Mouse (Mus musculus) liver, embryonic 14.5 days (tissue): ENCODE measurements at regions not wholly inside any gene's neighbourhood (a gene's known extent, or its start where the extent isn't known, plus 50 kb on each side); places are given as distances from the start of the nearest gene placed in this dataset.
"Not testable (repeated sequence)": the region's sequence is repeated elsewhere in the genome, so short reads cannot be mapped to it uniquely, and the experiment has no call there.

Experiments
- ATAC-seq: fragments of 200-750 bp; cut with Nextera tagmentation; 2 replicates; pipeline ENCODE4 v1.8.0; 2017; ENCODE audit warnings: moderate number of reproducible peaks, mild to moderate bottlenecking, moderate library complexity; ENCODE audit not compliant: insufficient read depth
- DNase-seq, 3 experiments: peaks; one replicate each; pipeline ENCODE4 v3.0.0-alpha.2; 2012 to 2013; ENCODE audit warnings: low read depth in 3 of 3, low spot score in 3 of 3
- H3K27ac ChIP-seq: fragments of 300-500 bp; sonication (generic); 2 replicates; pipeline ENCODE4 v1.5.1; 2014; ENCODE audit warnings: moderate library complexity, mild to moderate bottlenecking, control low read depth, inconsistent platforms
- H3K27me3 ChIP-seq: fragments of 300-500 bp; sonication (generic); 2 replicates; pipeline ENCODE4 v1.6.1; 2014; ENCODE audit warnings: mild to moderate bottlenecking, low read length, moderate library complexity; ENCODE audit not compliant: control insufficient read depth, insufficient read depth
- H3K36me3 ChIP-seq: fragments of 300-500 bp; sonication (generic); replicated peaks from 2 replicates; pipeline ENCODE4 v1.6.1; 2014; ENCODE audit warnings: low read depth; ENCODE audit not compliant: control insufficient read depth, insufficient read depth
- H3K4me1 ChIP-seq, 2 experiments: fragments of 200-500 bp in 1 of 2; fragments of 300-500 bp in 1 of 2; sonication (generic) in 1 of 2; replicated peaks; 2 replicates each; pipeline ENCODE4 v1.6.1; 2012 to 2014; ENCODE audit warnings: antibody characterized with exemption in 1 of 2, inconsistent platforms in 1 of 2, low read length in 1 of 2; ENCODE audit not compliant: control insufficient read depth in 2 of 2, insufficient read depth in 2 of 2
- H3K4me2 ChIP-seq: fragments of 300-500 bp; sonication (generic); 2 replicates; pipeline ENCODE4 v1.6.1; 2014; ENCODE audit warnings: low read depth, mild to moderate bottlenecking, control low read depth, moderate library complexity
- H3K4me3 ChIP-seq, 2 experiments: fragments of 200-500 bp in 1 of 2; fragments of 300-500 bp in 1 of 2; sonication (generic) in 1 of 2; 2 replicates each; pipeline ENCODE4 v1.5.1; 2012 to 2014; ENCODE audit warnings: low read depth in 2 of 2, low read length in 2 of 2, mild to moderate bottlenecking in 2 of 2, control low read depth in 1 of 2, inconsistent platforms in 1 of 2, moderate library complexity in 1 of 2; ENCODE audit not compliant: insufficient read depth in 1 of 2
- H3K9ac ChIP-seq: fragments of 300-500 bp; sonication (generic); replicated peaks from 2 replicates; pipeline ENCODE4 v1.6.1; 2014; ENCODE audit warnings: mild to moderate bottlenecking, control low read depth, moderate library complexity
- H3K9me3 ChIP-seq: fragments of 300-500 bp; sonication (generic); 2 replicates; pipeline ENCODE4 v1.6.1; 2016; ENCODE audit warnings: low read length, mixed read lengths; ENCODE audit not compliant: control insufficient read depth
- CTCF ChIP-seq: IDR thresholded peaks from 2 replicates; pipeline ENCODE4 v1.5.1; 2016; ENCODE audit warnings: antibody characterized with exemption, low read depth, control low read depth
- WGBS: fragments of 180-500 bp; shearing (Covaris S2); extraction: QIAGEN DNeasy Blood & Tissue Kit; methylation state at CpG from one replicate; pipeline ENCODE4 v1.1.7; 2014; ENCODE audit not compliant: insufficient replicate concordance; 5-methylcytosine and 5-hydroxymethylcytosine counted together

- H3K27me3 ChIP-seq, H3K27ac ChIP-seq, H3K9ac ChIP-seq, H3K9me3 ChIP-seq, H3K36me3 ChIP-seq, H3K4me1 ChIP-seq: not testable (repeated sequence)
- Histone ChIP-seq H3K4me3 (peak overlapping the region in 1 of 2 experiments; percentile 23; a peak in 1 of 4 replicates), H3K4me2 (peak overlapping the region; percentile 46; the same call in 1 of the 2 replicates)
- 1% methylated on average over 14 of the region's 14 CpGs for WGBS
- DNase-seq = peak; percentile 9 to 38 (median 22)
- ATAC-seq = peak; percentile 41; the same call in 1 of the 2 replicates
- peak; percentile 88 for TF ChIP-seq CTCF
Observed at GRCm38 (mm10) chr10:86636953-86637376, 68.3 kb downstream of the Hsp90b1 start.

GRCm38 (mm10) chr10:86636515-86636914, 68.8 kb downstream of the Hsp90b1 start:
- not testable (repeated sequence) for DNase-seq, H3K27ac ChIP-seq, H3K27me3 ChIP-seq, H3K4me2 ChIP-seq, H3K9ac ChIP-seq, H3K9me3 ChIP-seq, ATAC-seq, H3K4me3 ChIP-seq, H3K36me3 ChIP-seq, H3K4me1 ChIP-seq
- WGBS = 20% methylated on average over 6 of the region's 6 CpGs

- ATAC-seq, H3K9ac ChIP-seq, H3K27me3 ChIP-seq, H3K27ac ChIP-seq, H3K4me2 ChIP-seq, DNase-seq, H3K36me3 ChIP-seq, H3K4me1 ChIP-seq, H3K4me3 ChIP-seq, H3K9me3 ChIP-seq: not testable (repeated sequence)
Observed at GRCm38 (mm10) chr10:86626734-86627133, 78.6 kb downstream of the Hsp90b1 start.

GRCm38 (mm10) chr10:86617958-86618664, 87.2 kb downstream of the Hsp90b1 start:
- H3K36me3 ChIP-seq, H3K9me3 ChIP-seq, H3K4me2 ChIP-seq, H3K27me3 ChIP-seq, H3K9ac ChIP-seq, H3K27ac ChIP-seq, H3K4me3 ChIP-seq, DNase-seq, ATAC-seq, H3K4me1 ChIP-seq: not testable (repeated sequence)
- 56% methylated on average over 6 of the region's 6 CpGs for WGBS

- not testable (repeated sequence) for H3K4me3 ChIP-seq, H3K4me2 ChIP-seq, H3K4me1 ChIP-seq, H3K9ac ChIP-seq, H3K36me3 ChIP-seq, DNase-seq, H3K27me3 ChIP-seq, ATAC-seq, H3K9me3 ChIP-seq, H3K27ac ChIP-seq
- 23% methylated on average over 1 of the region's 1 CpGs for WGBS
Observed at GRCm38 (mm10) chr10:86612341-86612740, 93.0 kb downstream of the Hsp90b1 start.

- not testable (repeated sequence) for DNase-seq, ATAC-seq
- TF ChIP-seq CTCF = peak; percentile 34
Observed at GRCm38 (mm10) chr10:86610027-86610426, 95.3 kb downstream of the Hsp90b1 start.

More at GRCm38 (mm10) chr10:86610027-86610426, 95.3 kb downstream of the Hsp90b1 start:
- H3K4me1 ChIP-seq, H3K4me3 ChIP-seq, H3K9ac ChIP-seq, H3K4me2 ChIP-seq, H3K27ac ChIP-seq, H3K27me3 ChIP-seq, H3K36me3 ChIP-seq, H3K9me3 ChIP-seq: not testable (repeated sequence)
- 48% methylated on average over 2 of the region's 2 CpGs for WGBS
